Mouse (Mus musculus): ENCODE results near the gene Aars2.

Aars2 gene

DNA sequence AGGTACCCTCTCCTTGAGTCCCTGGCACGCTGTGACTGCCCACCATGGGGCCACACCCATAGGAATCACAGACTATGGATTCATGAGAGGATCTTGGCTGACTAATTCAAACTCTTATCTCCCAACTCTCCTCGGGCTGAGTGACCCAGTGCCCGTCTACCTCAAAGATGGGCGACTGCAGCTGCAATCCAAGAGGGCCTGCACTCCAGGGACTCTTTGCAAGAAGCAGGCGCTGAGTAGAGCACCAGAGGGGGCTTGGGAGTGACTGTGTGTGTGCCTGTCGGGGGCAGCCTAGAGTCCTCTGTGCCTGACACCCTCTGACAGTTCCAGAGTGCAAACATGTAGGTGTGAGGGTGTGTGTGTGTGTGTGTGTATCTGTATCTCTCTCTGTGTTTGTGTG is 35.5 kb downstream of the Aars2 start:
- no peak for DNase-seq (ENCODE audit: low read depth, low spot score)

GRCm38 (mm10) chr17:45542705-45543104 is 36.1 kb downstream of the Aars2 start:
- DNase-seq (ENCODE audit: low read depth, low spot score) = no peak

DNA sequence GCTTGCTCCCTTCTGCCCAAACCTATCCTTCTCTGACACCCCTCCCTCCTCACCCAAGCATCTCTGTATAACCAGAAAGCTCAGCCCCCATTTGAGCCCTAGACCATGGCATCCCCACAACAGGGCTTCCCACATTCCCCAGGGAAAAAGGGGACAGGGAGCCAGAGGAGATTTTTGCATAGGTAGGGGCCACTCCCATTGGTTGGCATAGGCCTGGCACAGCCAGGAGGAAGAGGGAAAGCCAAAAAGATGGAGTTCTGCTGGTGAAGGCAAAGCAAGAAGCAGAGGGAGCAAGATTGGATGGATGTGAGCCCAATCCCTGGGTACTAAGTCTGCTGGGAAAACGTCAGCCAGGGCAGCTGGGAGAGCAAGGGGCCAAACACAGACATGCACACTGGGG is 36.5 kb downstream of the Aars2 start:
- no peak for DNase-seq (ENCODE audit: low read depth, low spot score)

- peak; percentile 96 for DNase-seq (ENCODE audit: low read depth, low spot score)
Measured at GRCm38 (mm10) chr17:45544001-45544872, 37.6 kb downstream of the Aars2 start.

GRCm38 (mm10) chr17:45544873-45545277 is 38.2 kb downstream of the Aars2 start:
- DNase-seq (ENCODE audit: low read depth, low spot score) = peak; percentile 43

DNA sequence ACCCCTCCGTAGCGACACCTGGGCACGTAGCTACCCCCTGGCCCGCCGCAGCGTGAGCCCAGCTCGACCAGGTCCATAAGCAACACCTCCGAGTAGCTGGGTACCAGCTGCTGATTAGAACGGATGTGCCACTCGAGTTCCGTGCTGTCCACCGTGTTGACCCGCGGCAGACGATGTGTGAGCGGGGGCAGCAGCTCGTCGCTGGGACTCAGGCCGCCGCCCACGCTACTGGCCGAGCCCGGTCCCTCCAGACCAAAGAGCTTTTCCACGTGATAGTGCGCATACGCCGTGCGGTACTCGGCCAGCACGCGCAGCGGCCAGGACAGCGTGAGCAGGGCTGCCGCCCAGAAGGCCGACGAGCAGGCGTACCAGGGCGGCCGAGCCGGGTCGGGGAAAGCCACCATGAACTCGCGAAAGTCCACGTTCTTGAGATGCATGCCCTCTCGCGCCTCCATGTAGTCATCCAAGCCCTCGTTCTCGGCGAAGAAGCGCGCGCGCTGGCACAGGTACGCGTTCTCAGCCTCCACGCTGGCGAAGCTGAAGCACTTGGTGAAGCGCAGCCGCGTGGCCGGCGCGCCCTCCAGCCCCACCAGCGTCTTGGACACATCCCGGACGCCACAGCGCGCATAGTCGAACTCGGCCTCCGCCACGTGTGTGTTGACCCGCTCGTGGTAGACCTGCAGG is 38.8 kb downstream of the Aars2 start:
- DNase-seq (ENCODE audit: low read depth, low spot score) = peak; percentile 67

GRCm38 (mm10) chr17:45546941-45547340 is 40.3 kb downstream of the Aars2 start:
- DNase-seq (ENCODE audit: low read depth, low spot score) = peak; percentile 23

- no peak for DNase-seq (ENCODE audit: low read depth, low spot score)
Measured at GRCm38 (mm10) chr17:45547461-45548190, 41.0 kb downstream of the Aars2 start.

DNA sequence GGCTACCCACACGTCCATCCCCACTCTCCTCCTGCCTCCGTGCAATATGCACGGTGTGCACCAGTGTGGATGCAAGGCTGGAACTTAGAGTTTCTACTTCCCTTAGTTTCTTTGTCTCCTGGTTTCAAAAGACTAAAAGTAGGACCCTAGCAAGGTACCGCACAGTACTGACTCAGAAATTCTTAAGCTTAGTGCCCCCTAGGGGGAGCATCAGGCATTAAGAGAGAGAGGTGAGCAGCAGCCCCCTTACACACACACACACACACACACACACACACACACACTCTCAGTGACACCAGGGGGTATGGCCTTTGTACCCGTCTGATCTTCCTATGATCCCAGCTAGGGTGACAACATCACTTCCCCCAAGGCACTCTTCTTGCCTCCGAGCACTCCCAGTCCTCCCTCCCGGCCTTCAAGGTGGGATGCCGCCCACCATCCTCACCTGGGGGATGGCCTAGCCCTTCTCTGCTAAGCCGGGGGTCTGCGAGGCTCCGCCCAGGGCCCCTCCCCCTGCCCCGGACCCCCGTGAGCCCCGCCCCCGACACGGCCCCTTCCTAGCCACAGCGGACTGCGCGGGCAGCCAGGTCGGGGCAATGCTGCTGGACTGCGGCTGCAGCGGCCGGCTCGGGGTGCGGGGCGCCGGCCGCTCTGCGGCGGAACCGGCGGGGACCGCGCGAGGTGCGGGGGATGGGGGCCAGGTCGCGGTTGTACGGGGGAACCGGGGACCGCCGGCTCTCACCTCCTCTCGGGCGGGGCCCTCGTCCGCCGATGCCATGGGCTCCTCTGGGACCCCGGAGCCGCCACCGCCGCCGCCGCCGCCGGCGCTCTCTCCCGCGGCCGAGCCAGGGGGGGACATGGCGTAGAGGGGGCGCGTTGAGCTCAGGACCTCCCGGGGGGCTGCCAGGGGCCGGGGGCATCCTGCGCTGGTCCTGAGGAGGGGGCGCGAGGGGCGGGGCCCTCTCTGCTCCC is 42.2 kb downstream of the Aars2 start:
- peak; percentile 88 for DNase-seq (ENCODE audit: low read depth, low spot score)

DNA sequence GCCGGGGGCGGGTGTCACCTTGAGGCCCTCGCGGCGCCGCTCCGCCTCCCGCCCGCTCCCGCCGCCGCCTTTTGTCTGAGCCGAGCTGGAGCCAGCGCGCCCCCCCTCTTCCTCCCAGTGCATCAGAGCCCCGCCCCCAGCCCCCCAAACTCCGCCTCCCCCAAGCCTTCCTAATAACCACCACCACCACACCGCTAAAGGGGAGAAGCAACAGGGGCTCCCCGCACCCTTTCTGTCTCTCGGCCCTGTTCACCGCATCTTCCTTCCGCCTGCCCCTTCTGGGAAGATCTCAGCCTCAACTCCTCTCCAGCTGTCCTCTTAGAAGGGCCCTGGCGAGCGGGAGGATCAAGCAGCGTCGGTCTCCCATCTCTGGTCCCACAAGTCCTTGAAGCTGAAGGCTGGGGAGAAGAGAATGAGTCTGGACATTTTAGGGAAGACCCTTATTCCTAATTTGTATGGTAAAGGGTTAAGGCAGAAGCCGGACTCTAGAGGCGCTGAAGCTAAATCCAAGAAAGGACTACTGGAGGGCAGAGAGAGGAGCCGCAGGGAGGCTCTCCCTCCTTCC is 43.1 kb downstream of the Aars2 start, which contains the start of gene Tmem151b:
TSS of gene Tmem151b (minus strand) at position 61 of the 565 bp plus-strand sequence.
- peak; percentile 45 for DNase-seq (ENCODE audit: low read depth, low spot score)

DNA sequence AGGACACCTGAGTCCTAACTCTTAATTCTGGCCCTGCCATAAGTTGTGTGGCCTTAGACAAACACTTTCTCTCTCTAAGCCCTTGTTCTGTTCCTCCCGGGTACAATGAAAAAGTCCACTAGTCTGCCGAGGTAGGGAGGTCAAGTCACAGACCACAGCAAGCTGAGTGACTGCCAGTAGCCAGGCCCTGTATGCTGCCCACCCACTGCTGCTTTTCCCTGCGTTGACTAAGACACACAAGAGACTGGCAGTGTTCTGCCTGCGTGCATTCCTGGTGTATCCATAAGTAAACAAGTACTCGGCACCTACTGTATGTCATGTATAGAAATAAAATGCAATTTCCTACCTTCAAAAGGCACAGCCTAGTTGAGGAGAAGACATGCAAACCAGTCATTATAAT is 43.6 kb downstream of the Aars2 start:
- no peak for DNase-seq (ENCODE audit: low read depth, low spot score)

- DNase-seq (ENCODE audit: low read depth, low spot score) = no peak
Measured at GRCm38 (mm10) chr17:45551249-45551796, 44.7 kb downstream of the Aars2 start.

GRCm38 (mm10) chr17:45551816-45552451 is 45.3 kb downstream of the Aars2 start:
- DNase-seq (ENCODE audit: low read depth, low spot score) = peak; percentile 89

DNA sequence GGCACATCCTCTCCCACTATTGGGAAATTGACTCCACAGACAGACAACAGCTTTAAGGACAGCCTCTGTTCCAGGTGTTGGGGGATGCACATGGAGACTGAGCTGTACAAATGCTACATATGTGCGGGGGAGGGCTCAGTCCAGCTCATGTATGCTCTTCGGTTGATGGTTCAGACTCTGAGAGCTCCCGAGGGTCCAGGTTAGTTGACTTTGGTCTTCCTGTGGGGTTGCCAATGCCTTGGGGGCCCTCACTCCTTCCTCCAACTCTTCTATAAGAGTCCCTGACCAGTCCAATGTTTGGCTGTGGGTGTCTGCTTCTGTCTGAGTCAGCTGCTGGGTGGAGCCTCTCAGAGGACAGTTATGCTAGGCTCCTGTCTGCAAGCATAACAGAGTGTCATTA is 46.4 kb downstream of the Aars2 start:
- no peak for DNase-seq (ENCODE audit: low read depth, low spot score)

DNA sequence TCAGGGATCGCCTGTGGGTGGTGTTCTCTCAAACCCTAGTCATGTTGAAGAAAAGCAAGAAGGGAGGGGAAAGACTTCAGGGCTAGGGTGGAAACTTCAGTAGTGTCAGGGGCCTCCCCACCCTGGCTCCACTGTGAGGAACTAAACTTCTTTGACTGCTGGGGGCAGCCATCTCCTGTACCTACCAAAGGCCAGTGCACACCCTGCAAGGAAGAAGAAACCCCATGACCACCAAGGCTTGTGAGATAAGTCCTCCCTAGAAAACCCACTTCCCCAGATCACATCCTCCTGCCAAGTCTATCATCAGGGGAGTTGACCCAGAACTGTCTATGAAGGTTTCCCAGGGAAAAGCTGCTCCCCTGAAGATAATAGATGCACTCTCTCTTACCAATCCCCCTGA is 47.8 kb downstream of the Aars2 start:
- no peak for DNase-seq (ENCODE audit: low read depth, low spot score)

DNA sequence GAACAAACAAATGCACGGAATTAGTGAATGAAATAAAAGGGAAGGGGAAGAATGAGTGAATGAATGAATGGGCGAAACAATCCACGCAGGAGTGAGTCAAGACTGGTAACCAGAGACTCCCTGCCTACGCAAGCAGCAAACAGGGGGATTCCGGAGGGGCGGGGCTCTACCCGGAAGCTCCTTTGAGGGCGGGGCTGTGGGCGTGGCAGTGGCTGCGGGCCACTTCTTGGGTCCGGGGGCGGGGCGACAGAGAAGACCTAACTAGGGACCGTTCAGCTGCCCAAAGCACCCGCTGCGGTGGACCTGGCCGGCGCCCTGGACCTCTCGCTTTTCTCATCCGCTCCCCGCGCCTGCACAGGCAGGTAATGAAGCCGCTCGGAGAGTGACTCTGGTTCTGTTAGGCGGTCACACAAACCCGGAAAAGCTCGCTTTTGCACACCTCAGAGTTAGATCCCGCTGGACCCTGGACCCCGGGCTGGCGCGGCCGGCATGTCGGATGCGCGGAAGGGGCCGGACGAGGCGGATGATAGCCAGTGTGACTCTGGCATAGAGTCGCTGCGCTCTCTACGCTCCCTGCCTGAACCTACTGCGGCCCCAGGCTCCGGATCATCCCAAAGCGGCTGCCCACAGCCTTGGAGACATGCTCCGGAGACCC is 48.9 kb downstream of the Aars2 start, which contains the start of gene Nfkbie:
TSS of gene Nfkbie (plus strand) at position 252 of the 655 bp plus-strand sequence.
- peak; percentile 94 for DNase-seq (ENCODE audit: low read depth, low spot score)

GRCm38 (mm10) chr17:45556107-45556489 is 49.5 kb downstream of the Aars2 start:
- no peak for DNase-seq (ENCODE audit: low read depth, low spot score)

DNA sequence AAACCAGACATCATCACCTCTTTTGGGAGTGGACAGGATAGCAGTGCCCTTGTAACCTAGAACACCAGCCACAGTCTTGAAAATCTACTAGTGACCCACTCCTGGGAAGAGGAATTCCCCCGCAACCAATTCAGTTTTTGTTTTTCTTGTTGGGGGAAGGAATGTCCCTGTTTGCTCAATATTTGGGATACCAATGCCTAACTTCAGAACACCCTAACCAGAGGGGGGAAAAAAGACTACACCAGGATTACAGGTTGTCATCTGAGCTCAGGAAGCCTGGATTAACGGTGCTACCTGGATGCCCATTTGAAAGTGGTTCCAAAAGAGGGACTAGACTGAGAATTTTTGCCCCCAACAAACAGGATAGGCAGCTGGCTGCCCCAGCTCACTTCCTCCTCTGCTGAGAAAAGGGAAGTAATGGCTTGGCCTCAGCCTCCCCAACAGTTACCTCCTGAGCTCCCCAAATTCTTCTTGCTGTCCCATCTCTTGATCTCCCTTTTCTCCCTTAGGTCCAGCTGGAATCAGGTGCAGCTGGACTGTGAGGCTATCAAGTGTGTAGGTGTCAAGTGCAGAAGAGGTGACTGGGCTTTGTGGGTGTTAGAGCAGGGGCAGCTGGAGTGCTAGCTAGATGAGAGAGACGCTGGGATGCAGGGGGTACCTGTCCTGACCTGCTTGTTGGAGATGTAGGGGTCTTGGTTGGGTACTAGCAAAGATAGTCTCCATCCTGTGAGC is 50.0 kb downstream of the Aars2 start:
- no peak for DNase-seq (ENCODE audit: low read depth, low spot score)
